Mouse (Mus musculus) intestine, postnatal 0 days (tissue): ENCODE measurements around the gene Krtcap2. TPM values are rescaled to one million over a fixed set of nuclear protein-coding genes. Genes with fewer than 3 reads are reported as not detected.

Source experiments
- ATAC-seq: fragments of 200-750 bp; cut with Nextera tagmentation; 2 replicates; pipeline ENCODE4 v1.8.0; 2017; ENCODE audit warnings: mild to moderate bottlenecking, moderate TSS enrichment, moderate library complexity
- H3K27ac ChIP-seq: fragments of 300-500 bp; sonication (generic); 2 replicates; pipeline ENCODE4 v1.5.1; 2014; ENCODE audit warnings: mild to moderate bottlenecking, low read depth, low read length, moderate library complexity
- H3K27me3 ChIP-seq: fragments of 300-500 bp; sonication (generic); replicated peaks from 2 replicates; pipeline ENCODE4 v1.6.1; 2014; ENCODE audit warnings: low read length, mixed read lengths; ENCODE audit not compliant: control insufficient read depth, insufficient read depth
- H3K36me3 ChIP-seq: fragments of 300-500 bp; sonication (generic); 2 replicates; pipeline ENCODE4 v1.6.1; 2014; ENCODE audit warnings: mild to moderate bottlenecking, moderate library complexity; ENCODE audit not compliant: control insufficient read depth, insufficient read depth
- H3K4me1 ChIP-seq: fragments of 300-500 bp; sonication (generic); replicated peaks from 2 replicates; pipeline ENCODE4 v1.6.1; 2014; ENCODE audit warnings: antibody characterized with exemption, low read length, mixed read lengths; ENCODE audit not compliant: control insufficient read depth, insufficient read depth
- H3K4me2 ChIP-seq: fragments of 300-500 bp; sonication (generic); replicated peaks from 2 replicates; pipeline ENCODE4 v1.6.1; 2014; ENCODE audit warnings: low read depth, mild to moderate bottlenecking, moderate library complexity
- H3K4me3 ChIP-seq: fragments of 300-500 bp; sonication (generic); 2 replicates; pipeline ENCODE4 v1.5.1; 2014; ENCODE audit warnings: low read depth, low read length
- H3K9ac ChIP-seq: fragments of 300-500 bp; sonication (generic); 2 replicates; pipeline ENCODE4 v1.6.1; 2014; ENCODE audit warnings: mild to moderate bottlenecking, low read depth, low read length
- H3K9me3 ChIP-seq: fragments of 300-500 bp; sonication (generic); 2 replicates; pipeline ENCODE4 v1.6.1; 2016; ENCODE audit warnings: mixed run types; ENCODE audit not compliant: control insufficient read depth
- CTCF ChIP-seq: sonication (generic); IDR thresholded peaks from 2 replicates; pipeline ENCODE4 v1.5.1; 2016; ENCODE audit warnings: low read depth, mild to moderate bottlenecking, control low read depth, antibody characterized with exemption, moderate library complexity
- WGBS: fragments of 180-500 bp; shearing (Covaris S2); extraction: QIAGEN DNeasy Blood & Tissue Kit; methylation state at CpG from one replicate; pipeline ENCODE4 v1.1.7; 2014; 5-methylcytosine and 5-hydroxymethylcytosine counted together
- polyA plus RNA-seq: library from polyadenylated mRNA; unstranded; fragments of >200 nt; fragmentation: Nextera tagmentation; extraction: Ambion mirVana; gene quantifications from 2 replicates; pipeline ENCODE4 v1.2.1, GENCODE M21; 2015

Krtcap2 gene
- 273 and 281 TPM in 2 replicates for polyA plus RNA-seq

- Histone ChIP-seq H3K4me2 (peak within 1 kb of the TSS; percentile 88), H3K27me3 (0 out of 2 replicates have a peak, but pooled peaks cover 4% of the 10 kb centered on the region), H3K4me1 (peaks cover 7% of the 10 kb centered on the region; the same call in 1 of the 2 replicates), H3K36me3 (peaks cover 6% of the 10 kb centered on the region; the same call in 1 of the 2 replicates), H3K4me3 (peak within 1 kb of the TSS; percentile 65), H3K27ac (peak within 1 kb of the TSS; percentile 61), H3K9me3 (no peaks in the 10 kb centered on the region), H3K9ac (peak within 1 kb of the TSS; percentile 58)
- no peak for TF ChIP-seq CTCF
- ATAC-seq, result 0 out of 2 replicates have a peak, but pooled peaks have one; percentile 5
- WGBS, result 4% methylated on average over 20 of the region's 20 CpGs
Observed at GRCm38 (mm10) chr3:89245688-89246171, at the start of gene Krtcap2. Gene Krtcap2, plus strand, starts transcription at chr3:89245966.

GRCm38 (mm10) chr3:89195979-89196877 lies 49.5 kb upstream of the Krtcap2 start:
- 7% methylated on average over 33 of the region's 33 CpGs for WGBS
- TF ChIP-seq CTCF, result peak; percentile 77
- H3K4me1 ChIP-seq, result no peaks in the 10 kb centered on the region; the same call in 1 of the 2 replicates

GRCm38 (mm10) chr3:89199839-89200238 lies 45.9 kb upstream of the Krtcap2 start:
- no peak for ATAC-seq
- no peak for TF ChIP-seq CTCF
- WGBS, result 80% methylated on average over 3 of the region's 3 CpGs

More at GRCm38 (mm10) chr3:89195979-89196877, 49.5 kb upstream of the Krtcap2 start:
- peak overlapping the region; percentile 64 for H3K4me2 ChIP-seq
- peak overlapping the region; percentile 70 for H3K27ac ChIP-seq
- H3K9ac ChIP-seq, result peak overlapping the region; percentile 50
- H3K36me3 ChIP-seq, result no peaks in the 10 kb centered on the region
- H3K4me3 ChIP-seq, result peak overlapping the region; percentile 43
- H3K27me3 ChIP-seq, result no peaks in the 10 kb centered on the region
- peak; percentile 90 for ATAC-seq
- no peaks in the 10 kb centered on the region for H3K9me3 ChIP-seq

GRCm38 (mm10) chr3:89202253-89203141 lies 43.3 kb upstream of the Krtcap2 start, which contains the start of gene Gba:
Gene Gba, plus strand, starts transcription at chr3:89202928.
- Histone ChIP-seq H3K4me2 (peak within 1 kb of the TSS; percentile 72), H3K9ac (peak within 1 kb of the TSS; percentile 76), H3K27me3 (no peaks in the 10 kb centered on the region), H3K36me3 (peaks cover 33% of the 10 kb centered on the region), H3K4me1 (no peaks in the 10 kb centered on the region), H3K27ac (peak within 1 kb of the TSS; percentile 16; the same call in 1 of the 2 replicates), H3K4me3 (peak within 1 kb of the TSS; percentile 65), H3K9me3 (no peaks in the 10 kb centered on the region)
- WGBS, result 24% methylated on average over 13 of the region's 13 CpGs
- peak; percentile 72 for ATAC-seq
- TF ChIP-seq CTCF, result no peak

More at GRCm38 (mm10) chr3:89199839-89200238, 45.9 kb upstream of the Krtcap2 start:
- no peak overlapping the region for H3K4me2 ChIP-seq
- H3K27me3 ChIP-seq, result no peaks in the 10 kb centered on the region
- H3K27ac ChIP-seq, result no peak overlapping the region
- H3K9ac ChIP-seq, result no peak overlapping the region
- no peaks in the 10 kb centered on the region; the same call in 1 of the 2 replicates for H3K4me1 ChIP-seq
- H3K9me3 ChIP-seq, result no peaks in the 10 kb centered on the region
- no peak overlapping the region for H3K4me3 ChIP-seq
- peaks cover 9% of the 10 kb centered on the region; the same call in 1 of the 2 replicates for H3K36me3 ChIP-seq

DNA sequence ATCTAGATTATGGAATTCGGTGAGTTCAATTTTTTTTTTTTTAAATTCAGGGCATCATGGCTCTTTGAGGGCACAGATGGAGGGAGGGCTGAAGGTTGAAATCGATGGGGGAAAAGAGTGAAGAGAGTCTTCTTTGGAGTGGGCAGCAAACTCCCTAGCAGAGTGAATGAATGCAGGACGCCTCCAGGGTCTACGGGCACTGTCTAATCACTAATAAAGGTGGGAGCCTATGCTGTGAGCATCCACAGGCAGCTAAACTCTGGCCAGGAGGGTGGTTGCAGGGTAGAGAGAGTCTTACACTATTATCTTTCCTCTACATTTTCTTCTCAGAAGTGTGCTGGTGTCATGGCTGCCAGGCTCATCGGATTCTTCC lies 42.6 kb upstream of the Krtcap2 start:
- Histone ChIP-seq H3K4me3 (peak overlapping the region; percentile 65), H3K9me3 (no peaks in the 10 kb centered on the region), H3K36me3 (peaks cover 39% of the 10 kb centered on the region), H3K4me1 (no peaks in the 10 kb centered on the region), H3K27ac (peak overlapping the region; percentile 16; the same call in 1 of the 2 replicates), H3K9ac (peak overlapping the region; percentile 76), H3K27me3 (no peaks in the 10 kb centered on the region), H3K4me2 (peak overlapping the region; percentile 72)
- peak; percentile 7; the same call in 1 of the 2 replicates for ATAC-seq
- no peak for TF ChIP-seq CTCF
- WGBS, result 36% methylated on average over 5 of the region's 5 CpGs
